Mouse (Mus musculus) inflammation-experienced regulatory T-cells, adult 16 weeks (primary cell): ENCODE data around the gene Sp7. TPM values are rescaled to one million over a fixed set of nuclear protein-coding genes. Genes with fewer than 3 reads are reported as not detected.

Source experiments
- polyA plus RNA-seq: library from polyadenylated mRNA; unstranded; fragments of 100-300 nt; shearing (Covaris generic); gene quantifications from one replicate; pipeline ENCODE4 v1.2.1, GENCODE M21; 2017

The Sp7 gene
- not detected for polyA plus RNA-seq

GRCm38 (mm10) chr15:102366733-102367344 is at the start of gene Sp7:
Sp7 (minus strand) TSS chr15:102367182.

DNA sequence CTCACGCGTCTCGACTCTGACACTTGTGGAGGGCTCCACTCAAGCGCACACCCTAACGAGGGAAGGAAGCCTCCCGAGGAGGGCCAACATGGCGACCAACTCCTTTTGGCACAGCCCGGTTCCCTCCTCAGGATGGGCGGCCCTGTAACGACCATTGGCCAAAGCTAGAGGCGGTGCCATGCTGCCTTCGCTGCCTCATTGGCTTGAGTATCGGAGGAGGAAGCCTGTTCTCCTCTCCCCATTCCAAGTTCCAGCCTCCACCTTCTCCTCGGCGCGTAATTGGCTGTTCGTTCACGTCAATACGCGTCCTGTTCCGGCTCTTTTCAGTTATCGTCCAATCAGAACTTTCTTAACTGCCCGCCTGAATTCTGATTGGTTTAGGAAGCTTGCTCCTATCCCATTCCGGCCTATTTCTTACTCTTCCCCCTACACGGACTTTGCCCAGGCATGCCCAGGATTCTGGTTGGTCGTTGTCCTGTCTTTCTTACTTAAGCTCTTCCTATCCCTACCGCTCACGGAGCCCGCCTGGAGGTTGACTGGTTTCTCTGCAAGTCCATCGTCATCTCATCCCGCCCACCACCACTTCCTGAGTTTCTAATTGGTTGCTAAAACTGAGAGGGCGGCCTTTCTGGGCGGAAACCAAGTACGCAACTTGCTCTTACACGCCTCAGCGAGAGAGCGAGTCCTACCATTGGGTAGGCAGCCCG is 38.7 kb upstream of the Sp7 start, which contains the start of gene Sp1:
Sp1 (plus strand) TSS at position 655 of the 707 bp plus-strand sequence.

GRCm38 (mm10) chr15:102350138-102350941 is 16.6 kb downstream of the Sp7 start, which contains the start of gene Aaas:
Aaas (minus strand) TSS chr15:102350771.

GRCm38 (mm10) chr15:102331610-102332015 is 35.4 kb downstream of the Sp7 start, which contains the start of gene Myg1:
Myg1 (plus strand) TSS chr15:102331709.

GRCm38 (mm10) chr15:102326022-102326576 is 40.9 kb downstream of the Sp7 start, which contains the start of gene Pfdn5:
Pfdn5 (plus strand) TSS chr15:102326116.

Other genes starting within 250 kb of the Sp7 start
- 69.4 TPM for gene Spryd3, start 230.9 kb downstream of the Sp7 start, polyA plus RNA-seq
- 0.52 TPM for gene Igfbp6, start 222.8 kb downstream of the Sp7 start, polyA plus RNA-seq
- 2.5 TPM for gene Soat2, start 216.7 kb downstream of the Sp7 start, polyA plus RNA-seq
- 95.1 TPM for gene Zfp740, start 163.9 kb downstream of the Sp7 start, polyA plus RNA-seq
- 18.1 TPM for gene Csad, start 162.5 kb downstream of the Sp7 start, polyA plus RNA-seq
- 979 TPM for gene Itgb7, start 135.2 kb downstream of the Sp7 start, polyA plus RNA-seq
- 38.9 TPM for gene Rarg, start 109.7 kb downstream of the Sp7 start, polyA plus RNA-seq
- gene Gm9918, start 96.6 kb downstream of the Sp7 start, polyA plus RNA-seq, result not detected
- gene Mfsd5, start 87.7 kb downstream of the Sp7 start, polyA plus RNA-seq, result 92.2 TPM
- gene Espl1, start 70.9 kb downstream of the Sp7 start, polyA plus RNA-seq, result 2.7 TPM
- gene Pfdn5, start 41.1 kb downstream of the Sp7 start, polyA plus RNA-seq, result 518 TPM
- gene Myg1, start 35.5 kb downstream of the Sp7 start, polyA plus RNA-seq, result 105 TPM
- gene Aaas, start 16.4 kb downstream of the Sp7 start, polyA plus RNA-seq, result 57.2 TPM
- gene Sp1, start 39.0 kb upstream of the Sp7 start, polyA plus RNA-seq, result 16.0 TPM
- gene Amhr2, start 78.2 kb upstream of the Sp7 start, polyA plus RNA-seq, result 0.78 TPM
- 713 TPM for gene Prr13, start 91.8 kb upstream of the Sp7 start, polyA plus RNA-seq
- 125 TPM for gene Pcbp2, start 103.4 kb upstream of the Sp7 start, polyA plus RNA-seq
- gene Gm10337, start 136.5 kb upstream of the Sp7 start, polyA plus RNA-seq, result not detected
- gene Map3k12, start 149.9 kb upstream of the Sp7 start, polyA plus RNA-seq, result 11.6 TPM
- gene Tarbp2, start 151.0 kb upstream of the Sp7 start, polyA plus RNA-seq, result 63.5 TPM
- 4.3 TPM for gene Npff, start 157.8 kb upstream of the Sp7 start, polyA plus RNA-seq